Mouse (Mus musculus) erythroblast, embryonic 14.5 days (primary cell): Measurements from ENCODE around the gene Gm49368.

ENCODE experiments used
- GATA1 ChIP-seq: IDR thresholded peaks from 2 replicates; pipeline ENCODE4 v1.6.1; 2012; ENCODE audit warnings: low read length, inconsistent platforms, mixed read lengths
- TAL1 ChIP-seq: IDR thresholded peaks from 3 replicates; pipeline ENCODE4 v1.6.1; 2012; ENCODE audit warnings: low read length, inconsistent platforms, mixed read lengths

DNA sequence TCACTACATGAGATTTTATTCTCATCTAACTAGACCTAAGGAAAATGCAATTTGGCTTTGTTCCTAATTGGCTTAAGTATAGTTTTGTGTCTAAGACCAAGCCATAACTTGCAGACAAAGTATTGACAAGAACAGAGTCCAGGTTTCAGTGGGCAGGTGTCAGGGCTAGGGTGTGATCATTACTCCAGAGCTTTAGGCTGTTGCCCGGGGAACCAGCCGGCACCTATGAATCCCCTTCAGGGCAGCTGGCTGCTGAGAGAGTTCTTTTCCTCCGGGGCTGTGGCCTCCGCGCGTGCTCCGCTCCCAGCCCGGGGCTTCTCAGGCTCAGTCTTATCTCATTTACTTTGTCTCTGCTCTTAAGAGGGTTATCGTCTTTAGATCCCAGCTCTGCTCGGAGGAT, 92.4 kb downstream of the Gm49368 start:
- TF ChIP-seq GATA1 (no peak), TAL1 (no peak)
